Mouse (Mus musculus): ENCODE measurements at regions not wholly inside any gene's neighbourhood (a gene's known extent, or its start where the extent isn't known, plus 50 kb on each side); places are given as distances from the start of the nearest gene placed in this dataset.
A peak's percentile ranks its signal among the peaks of the same experiment; 100 is the strongest.

- H3K27me3 ChIP-seq (replicated peaks; ENCODE audit: control insufficient read depth, insufficient read depth, low read length): peaks cover 84% of the 10 kb centered on the region
- WGBS: 15% methylated on average over 2 of the region's 2 CpGs
- no peaks in the 10 kb centered on the region for H3K9me3 ChIP-seq (ENCODE audit: control insufficient read depth, low read length)
- H3K4me2 ChIP-seq (ENCODE audit: low read depth, low read length): no peak overlapping the region
- H3K4me1 ChIP-seq (ENCODE audit: control insufficient read depth, insufficient read depth, low read length): 0 out of 2 replicates have a peak, but pooled peaks cover 3% of the 10 kb centered on the region
- no peak overlapping the region for H3K4me3 ChIP-seq (ENCODE audit: low read length)
- no peak overlapping the region for H3K27ac ChIP-seq (ENCODE audit: low read length)
- no peaks in the 10 kb centered on the region for H3K36me3 ChIP-seq (ENCODE audit: control insufficient read depth, insufficient read depth, low read length)
- ATAC-seq: no peak
- H3K9ac ChIP-seq (ENCODE audit: low read depth, low read length): no peak overlapping the region
Observed at GRCm38 (mm10) chr13:83723396-83723795, 219.6 kb downstream of the Mef2c start.

DNA sequence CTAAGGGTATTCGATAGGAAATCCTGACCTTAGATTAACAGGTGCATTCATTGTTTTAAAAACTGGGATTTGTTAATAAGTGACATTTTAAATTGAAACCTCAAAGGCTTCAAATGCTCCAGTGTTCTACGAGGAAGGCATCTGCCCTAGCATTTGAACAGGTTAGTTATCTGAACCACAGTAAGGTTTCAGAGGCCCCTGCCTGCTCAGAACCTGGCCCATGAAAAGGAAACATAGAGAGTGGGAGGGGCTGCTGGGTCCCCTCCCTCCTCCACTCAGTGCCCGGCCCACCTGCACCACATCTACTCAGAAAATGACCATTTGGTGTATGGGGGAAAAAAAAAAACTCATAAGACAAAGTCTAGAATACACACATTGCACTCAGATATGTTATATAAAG lies 220.4 kb downstream of the Mef2c start:
- no peaks in the 10 kb centered on the region for H3K9me3 ChIP-seq (ENCODE audit: control insufficient read depth, low read length)
- no peak for ATAC-seq
- WGBS: 15% methylated on average over 3 of the region's 3 CpGs
- H3K9ac ChIP-seq (ENCODE audit: low read depth, low read length): no peak overlapping the region
- peaks cover 76% of the 10 kb centered on the region for H3K27me3 ChIP-seq (replicated peaks; ENCODE audit: control insufficient read depth, insufficient read depth, low read length)
- H3K4me3 ChIP-seq (ENCODE audit: low read length): no peak overlapping the region
- H3K4me1 ChIP-seq (ENCODE audit: control insufficient read depth, insufficient read depth, low read length): 0 out of 2 replicates have a peak, but pooled peaks cover 3% of the 10 kb centered on the region
- no peak overlapping the region for H3K27ac ChIP-seq (ENCODE audit: low read length)
- no peak overlapping the region for H3K4me2 ChIP-seq (ENCODE audit: low read depth, low read length)
- no peaks in the 10 kb centered on the region for H3K36me3 ChIP-seq (ENCODE audit: control insufficient read depth, insufficient read depth, low read length)

- peaks cover 75% of the 10 kb centered on the region for H3K27me3 ChIP-seq (replicated peaks; ENCODE audit: control insufficient read depth, insufficient read depth, low read length)
- peak; percentile 70 for ATAC-seq
- WGBS: under 1% methylated on average over 11 of the region's 11 CpGs
Observed at GRCm38 (mm10) chr13:83724995-83725394, 221.2 kb downstream of the Mef2c start.

DNA sequence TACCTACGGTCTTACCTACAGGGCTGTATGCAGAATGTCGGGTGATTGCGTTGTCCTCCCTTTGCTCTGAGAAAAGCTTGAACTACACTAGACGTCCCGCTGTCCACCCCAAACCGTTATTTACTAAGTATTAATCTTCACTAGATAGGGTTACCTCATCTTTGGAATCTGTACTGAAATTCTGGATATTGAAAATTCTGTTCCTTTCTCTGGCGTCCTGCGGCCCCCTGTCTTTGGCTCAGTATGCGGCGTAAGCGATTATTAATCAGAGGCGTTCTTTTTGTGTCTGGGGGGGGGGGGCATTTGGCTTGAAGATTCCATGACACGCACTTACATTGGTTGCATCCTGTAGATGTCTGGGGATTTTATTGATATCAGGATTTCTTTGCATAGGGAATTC lies 222.0 kb downstream of the Mef2c start:
- no peak for ATAC-seq
- no peaks in the 10 kb centered on the region for H3K36me3 ChIP-seq (ENCODE audit: control insufficient read depth, insufficient read depth, low read length)

More at GRCm38 (mm10) chr13:83724995-83725394, 221.2 kb downstream of the Mef2c start:
- H3K4me3 ChIP-seq (ENCODE audit: low read length): no peak overlapping the region
- H3K4me1 ChIP-seq (ENCODE audit: control insufficient read depth, insufficient read depth, low read length): peaks cover 8% of the 10 kb centered on the region; the same call in 1 of the 2 replicates
- no peak overlapping the region for H3K4me2 ChIP-seq (ENCODE audit: low read depth, low read length)
- no peak overlapping the region for H3K27ac ChIP-seq (ENCODE audit: low read length)
- H3K36me3 ChIP-seq (ENCODE audit: control insufficient read depth, insufficient read depth, low read length): no peaks in the 10 kb centered on the region
- no peaks in the 10 kb centered on the region for H3K9me3 ChIP-seq (ENCODE audit: control insufficient read depth, low read length)
- H3K9ac ChIP-seq (ENCODE audit: low read depth, low read length): no peak overlapping the region

DNA sequence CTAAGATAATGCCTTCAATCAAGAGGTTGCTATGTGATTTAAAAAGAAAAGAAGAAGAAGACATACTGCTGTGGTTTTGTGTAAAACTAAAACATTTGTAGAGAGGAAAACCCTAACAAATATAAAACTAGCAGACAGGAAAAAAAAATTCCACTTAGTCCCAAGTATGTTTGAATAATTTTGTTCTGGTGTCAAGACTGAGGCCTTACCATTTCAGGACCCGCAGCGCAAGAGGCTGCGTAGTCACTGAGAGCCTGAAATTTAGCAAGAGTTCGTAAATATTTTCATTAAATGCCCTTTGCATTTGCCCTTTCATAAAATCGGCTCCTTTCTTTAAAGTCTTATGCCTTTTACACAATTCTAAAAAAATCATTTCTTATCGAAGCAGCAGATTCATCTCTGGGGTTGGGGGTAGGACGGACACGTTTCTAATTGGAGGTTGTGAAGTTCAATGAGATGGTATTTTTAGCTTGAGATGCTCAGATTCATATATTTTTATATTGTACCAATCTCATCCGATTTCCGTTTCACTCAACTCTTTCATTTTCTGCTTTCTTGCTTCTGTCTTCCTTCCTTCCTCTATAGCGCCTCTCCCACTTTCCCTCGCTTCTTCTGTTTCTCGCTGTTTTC lies 222.6 kb downstream of the Mef2c start:
- 4% methylated on average over 13 of the region's 13 CpGs for WGBS

More for the DNA sequence above, 222.0 kb downstream of the Mef2c start:
- H3K9ac ChIP-seq (ENCODE audit: low read depth, low read length): no peak overlapping the region
- no peak overlapping the region for H3K4me2 ChIP-seq (ENCODE audit: low read depth, low read length)
- H3K27ac ChIP-seq (ENCODE audit: low read length): no peak overlapping the region
- peaks cover 73% of the 10 kb centered on the region for H3K27me3 ChIP-seq (replicated peaks; ENCODE audit: control insufficient read depth, insufficient read depth, low read length)
- 6% methylated on average over 13 of the region's 13 CpGs for WGBS
- H3K9me3 ChIP-seq (ENCODE audit: control insufficient read depth, low read length): no peaks in the 10 kb centered on the region
- H3K4me3 ChIP-seq (ENCODE audit: low read length): no peak overlapping the region
- H3K4me1 ChIP-seq (ENCODE audit: control insufficient read depth, insufficient read depth, low read length): peaks cover 10% of the 10 kb centered on the region

DNA sequence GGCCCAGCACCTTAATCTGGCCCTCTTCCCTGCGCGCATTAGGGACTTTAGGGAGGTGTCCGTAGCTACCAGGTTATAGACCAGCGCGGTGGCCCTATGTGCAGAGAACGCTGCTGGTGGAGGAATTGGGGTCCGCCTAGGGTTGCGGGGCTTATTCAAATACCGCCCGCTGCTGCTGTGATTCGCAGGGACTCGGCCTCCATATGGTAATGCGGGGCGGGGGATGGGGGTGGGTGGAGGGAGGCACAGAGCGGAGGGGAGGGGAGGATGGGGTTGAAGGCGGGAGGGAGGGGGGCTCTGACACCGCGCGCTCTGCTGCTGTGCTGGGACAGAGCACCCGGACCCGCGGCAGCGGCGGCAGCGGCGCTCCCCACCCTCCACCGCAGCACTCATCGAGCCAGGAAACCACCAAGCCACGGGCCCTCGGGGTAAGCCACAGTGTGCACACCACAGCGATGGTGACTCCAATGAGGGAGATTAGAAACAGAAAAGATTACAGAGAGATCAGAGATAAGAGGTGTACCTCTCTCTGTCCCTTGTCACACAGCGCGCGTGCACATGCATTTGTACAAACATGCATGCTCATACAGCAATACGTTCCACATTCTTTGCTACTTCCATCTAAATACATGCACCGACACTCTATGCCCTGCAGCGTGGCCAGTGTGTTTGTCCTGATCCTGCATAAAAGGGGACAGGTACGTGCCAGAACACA lies 223.4 kb downstream of the Mef2c start:
- Histone ChIP-seq H3K4me2 (ENCODE audit: low read depth, low read length) (0 out of 2 replicates have a peak overlapping the region, but pooled peaks have one; percentile 6), H3K27me3 (replicated peaks; ENCODE audit: control insufficient read depth, insufficient read depth, low read length) (peaks cover 71% of the 10 kb centered on the region), H3K36me3 (ENCODE audit: control insufficient read depth, insufficient read depth, low read length) (no peaks in the 10 kb centered on the region), H3K27ac (ENCODE audit: low read length) (no peak overlapping the region), H3K4me3 (ENCODE audit: low read length) (no peak overlapping the region; the same call in 1 of the 2 replicates), H3K9ac (ENCODE audit: low read depth, low read length) (no peak overlapping the region), H3K9me3 (ENCODE audit: control insufficient read depth, low read length) (no peaks in the 10 kb centered on the region), H3K4me1 (ENCODE audit: control insufficient read depth, insufficient read depth, low read length) (peaks cover 10% of the 10 kb centered on the region)
- WGBS: 1% methylated on average over 38 of the region's 38 CpGs
- no peak for ATAC-seq

More for the DNA sequence above, 222.6 kb downstream of the Mef2c start:
- peaks cover 73% of the 10 kb centered on the region for H3K27me3 ChIP-seq (replicated peaks; ENCODE audit: control insufficient read depth, insufficient read depth, low read length)
- no peak overlapping the region for H3K4me2 ChIP-seq (ENCODE audit: low read depth, low read length)
- H3K36me3 ChIP-seq (ENCODE audit: control insufficient read depth, insufficient read depth, low read length): no peaks in the 10 kb centered on the region
- no peak for ATAC-seq
- H3K4me3 ChIP-seq (ENCODE audit: low read length): no peak overlapping the region
- H3K4me1 ChIP-seq (ENCODE audit: control insufficient read depth, insufficient read depth, low read length): peaks cover 10% of the 10 kb centered on the region
- no peak overlapping the region for H3K27ac ChIP-seq (ENCODE audit: low read length)
- H3K9me3 ChIP-seq (ENCODE audit: control insufficient read depth, low read length): no peaks in the 10 kb centered on the region
- no peak overlapping the region for H3K9ac ChIP-seq (ENCODE audit: low read depth, low read length)

- WGBS: 10% methylated on average over 9 of the region's 9 CpGs
- Histone ChIP-seq H3K27me3 (replicated peaks; ENCODE audit: control insufficient read depth, insufficient read depth, low read length) (peaks cover 71% of the 10 kb centered on the region), H3K36me3 (ENCODE audit: control insufficient read depth, insufficient read depth, low read length) (no peaks in the 10 kb centered on the region), H3K4me3 (ENCODE audit: low read length) (no peak overlapping the region), H3K27ac (ENCODE audit: low read length) (no peak overlapping the region), H3K4me1 (ENCODE audit: control insufficient read depth, insufficient read depth, low read length) (peaks cover 10% of the 10 kb centered on the region), H3K9ac (ENCODE audit: low read depth, low read length) (no peak overlapping the region), H3K4me2 (ENCODE audit: low read depth, low read length) (no peak overlapping the region), H3K9me3 (ENCODE audit: control insufficient read depth, low read length) (no peaks in the 10 kb centered on the region)
- ATAC-seq: no peak
Observed at GRCm38 (mm10) chr13:83727766-83728395, 224.0 kb downstream of the Mef2c start.

- Histone ChIP-seq H3K36me3 (ENCODE audit: control insufficient read depth, insufficient read depth, low read length) (no peaks in the 10 kb centered on the region), H3K4me3 (ENCODE audit: low read length) (no peak overlapping the region), H3K4me1 (ENCODE audit: control insufficient read depth, insufficient read depth, low read length) (peaks cover 10% of the 10 kb centered on the region), H3K27me3 (replicated peaks; ENCODE audit: control insufficient read depth, insufficient read depth, low read length) (peaks cover 71% of the 10 kb centered on the region), H3K9me3 (ENCODE audit: control insufficient read depth, low read length) (no peaks in the 10 kb centered on the region), H3K9ac (ENCODE audit: low read depth, low read length) (no peak overlapping the region), H3K4me2 (ENCODE audit: low read depth, low read length) (no peak overlapping the region), H3K27ac (ENCODE audit: low read length) (no peak overlapping the region)
- WGBS: 11% methylated on average over 5 of the region's 5 CpGs
- no peak for ATAC-seq
Observed at GRCm38 (mm10) chr13:83728421-83729010, 224.7 kb downstream of the Mef2c start.
